Mouse (Mus musculus): ENCODE data around the gene C530008M17Rik.

- TF ChIP-seq POLR2A (IDR thresholded peaks at IDR 0.05; ENCODE audit: borderline replicate concordance, extremely low read depth, insufficient read depth, insufficient read length, poor library complexity, severe bottlenecking), result no peak
- TF ChIP-seq CTCF (IDR thresholded peaks at IDR 0.05; ENCODE audit: borderline replicate concordance, extremely low read depth, insufficient read depth, insufficient read length), result no peak
Observed at GRCm38 (mm10) chr5:76904713-76905404, 248.5 kb downstream of the C530008M17Rik start.
